Mouse (Mus musculus): Measurements from ENCODE around the gene Phkg1.
A peak's percentile ranks its signal among the peaks of the same experiment; 100 is the strongest.
"Not testable (repeated sequence)": the region's sequence is repeated elsewhere in the genome, so short reads cannot be mapped to it uniquely, and the experiment has no call there.

Gene Phkg1

GRCm38 (mm10) chr5:129895198-129896088, 2.9 kb downstream of the Phkg1 start, which contains the start of gene Zbed5:
Gene Zbed5, plus strand, starts transcription at chr5:129895723.
- DNase-seq = peak; percentile 93

- not testable (repeated sequence) for DNase-seq
These were observed 8.0 kb downstream of the Phkg1 start for GRCm38 (mm10) chr5:129890390-129890789.

GRCm38 (mm10) chr5:129886911-129887636, 11.3 kb downstream of the Phkg1 start, which contains the start of gene Chchd2:
Gene Chchd2, minus strand, starts transcription at chr5:129887470.
- DNase-seq = peak; percentile 97

- DNase-seq = no peak
These were observed 12.1 kb downstream of the Phkg1 start for GRCm38 (mm10) chr5:129886271-129886670.

- DNase-seq = no peak
These were observed 18.5 kb downstream of the Phkg1 start for GRCm38 (mm10) chr5:129879888-129880287.

GRCm38 (mm10) chr5:129878946-129879345, 19.4 kb downstream of the Phkg1 start:
- DNase-seq = peak; percentile 85

- DNase-seq = peak; percentile 21
These were observed 20.5 kb downstream of the Phkg1 start for GRCm38 (mm10) chr5:129877731-129878455.

- DNase-seq = no peak
These were observed 23.3 kb downstream of the Phkg1 start for GRCm38 (mm10) chr5:129875098-129875497.

GRCm38 (mm10) chr5:129873942-129874341, 24.4 kb downstream of the Phkg1 start:
- no peak for DNase-seq

GRCm38 (mm10) chr5:129871238-129871637, 27.1 kb downstream of the Phkg1 start:
- DNase-seq = no peak

GRCm38 (mm10) chr5:129869238-129869995, 28.9 kb downstream of the Phkg1 start:
- no peak for DNase-seq

GRCm38 (mm10) chr5:129865841-129866240, 32.5 kb downstream of the Phkg1 start:
- no peak for DNase-seq

GRCm38 (mm10) chr5:129864467-129864866, 33.9 kb downstream of the Phkg1 start:
- peak; percentile 48 for DNase-seq

- no peak for DNase-seq
These were observed 36.0 kb downstream of the Phkg1 start for GRCm38 (mm10) chr5:129862325-129862724.

- DNase-seq = no peak
These were observed 41.9 kb downstream of the Phkg1 start for GRCm38 (mm10) chr5:129856414-129856813.

- no peak for DNase-seq
These were observed 43.2 kb downstream of the Phkg1 start for GRCm38 (mm10) chr5:129855163-129855562.

- DNase-seq = no peak
These were observed 50.9 kb downstream of the Phkg1 start for GRCm38 (mm10) chr5:129847558-129847820.

- peak; percentile 98 for DNase-seq
These were observed 51.4 kb downstream of the Phkg1 start, which contains the start of gene Sumf2 for GRCm38 (mm10) chr5:129846752-129847557. Gene Sumf2, plus strand, starts transcription at chr5:129846986.

GRCm38 (mm10) chr5:129844848-129845247, 53.5 kb downstream of the Phkg1 start:
- no peak for DNase-seq
